Mouse (Mus musculus): Measurements from ENCODE around the gene Ppp4r1. TPM values are rescaled to one million over a fixed set of nuclear protein-coding genes. Genes with fewer than 3 reads are reported as not detected.

Ppp4r1 gene
- total and polyA plus RNA-seq, 3 experiments, result 21.8 to 313 (median 34.3) TPM

DNA sequence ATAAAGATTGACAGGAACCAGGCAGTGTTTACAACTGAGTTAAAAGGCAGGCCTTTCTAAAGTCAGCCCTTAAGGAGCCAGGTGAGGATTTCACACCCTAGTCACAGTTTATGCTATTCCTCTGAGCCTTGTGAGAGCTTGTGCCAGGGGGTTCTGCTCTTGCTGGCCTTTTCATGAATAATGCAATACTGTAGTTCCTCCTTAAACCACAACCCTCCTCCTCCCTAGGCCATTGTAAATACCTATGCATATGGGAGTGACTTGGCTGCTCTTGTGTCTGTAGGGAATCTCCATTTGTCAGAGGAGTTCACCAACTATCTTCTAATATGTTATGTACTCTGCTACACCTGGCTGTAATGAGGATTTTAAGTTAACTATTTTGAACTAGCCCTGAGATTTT, 3.3 kb downstream of the Ppp4r1 start:
- peaks cover 63% of the 10 kb centered on the region for H3K79me2 ChIP-seq (ENCODE audit: control insufficient read depth, insufficient read depth, low read length, poor library complexity)
- no peaks in the 10 kb centered on the region for H3K9me3 ChIP-seq (replicated peaks; ENCODE audit: insufficient read depth, low read length)
- no peaks in the 10 kb centered on the region for H3K27me3 ChIP-seq (ENCODE audit: control insufficient read depth in 1 of 2, insufficient read depth in 2 of 2, low read length in 2 of 2)
- no peak overlapping the region for H3K4me3 ChIP-seq (ENCODE audit: control insufficient read depth in 1 of 2, insufficient read depth in 1 of 2, low read depth in 2 of 2, low read length in 2 of 2)
- no peak overlapping the region for H3K27ac ChIP-seq (ENCODE audit: control insufficient read depth, low read depth, low read length)
- peaks cover 6 to 14% of the 10 kb centered on the region in 2 experiments for H3K4me1 ChIP-seq (ENCODE audit: control insufficient read depth in 1 of 2, insufficient read depth in 2 of 2, low read length in 2 of 2)
- H3K9ac ChIP-seq (ENCODE audit: control insufficient read depth, low read depth, low read length, poor library complexity, severe bottlenecking), result no peak overlapping the region
- TF ChIP-seq POLR2AphosphoS5 (IDR thresholded peaks at IDR 0.05; ENCODE audit: borderline replicate concordance, low read depth, low read length), result no peak
- TF ChIP-seq MXI1 (IDR thresholded peaks at IDR 0.05; ENCODE audit: low read depth, low read length), result no peak
- TF ChIP-seq ZKSCAN1 (IDR thresholded peaks at IDR 0.05; ENCODE audit: low read depth, low read length), result no peak
- H3K36me3 ChIP-seq (ENCODE audit: control insufficient read depth in 1 of 2, insufficient read depth in 2 of 2, low read length in 2 of 2), result peaks cover 2 to 10% of the 10 kb centered on the region in 2 experiments
- no peak for DNase-seq (ENCODE audit: low read depth, low spot score)

DNA sequence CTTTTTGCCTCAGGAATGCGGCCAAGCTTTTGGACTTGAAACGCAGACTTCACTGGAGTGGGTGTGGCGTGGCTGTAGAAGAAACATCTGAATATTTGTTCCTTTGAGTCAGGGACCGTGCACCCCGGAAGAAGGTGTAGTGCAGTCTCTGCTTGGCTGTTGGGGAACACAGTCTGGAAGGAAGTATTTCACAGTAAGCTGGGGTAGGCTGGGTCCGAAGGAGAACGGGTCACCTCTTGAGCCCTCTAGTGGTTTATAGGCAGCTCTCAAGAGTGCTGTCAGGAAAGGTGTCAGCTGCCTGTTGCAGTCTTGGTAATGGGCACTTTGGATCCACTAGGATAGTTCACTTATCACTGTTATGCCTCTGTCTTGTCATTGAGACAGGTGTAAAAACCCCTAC, 3.9 kb downstream of the Ppp4r1 start:
- no peak overlapping the region for H3K27ac ChIP-seq (ENCODE audit: control insufficient read depth, low read depth, low read length)
- H3K36me3 ChIP-seq (ENCODE audit: control insufficient read depth in 1 of 2, insufficient read depth in 2 of 2, low read length in 2 of 2), result peaks cover 2 to 10% of the 10 kb centered on the region in 2 experiments
- peaks cover 65% of the 10 kb centered on the region for H3K79me2 ChIP-seq (ENCODE audit: control insufficient read depth, insufficient read depth, low read length, poor library complexity)
- H3K9me3 ChIP-seq (replicated peaks; ENCODE audit: insufficient read depth, low read length), result no peaks in the 10 kb centered on the region
- no peak overlapping the region for H3K9ac ChIP-seq (ENCODE audit: control insufficient read depth, low read depth, low read length, poor library complexity, severe bottlenecking)
- H3K4me3 ChIP-seq (ENCODE audit: control insufficient read depth in 1 of 2, insufficient read depth in 1 of 2, low read depth in 2 of 2, low read length in 2 of 2), result no peak overlapping the region
- H3K4me1 ChIP-seq (ENCODE audit: control insufficient read depth in 1 of 2, insufficient read depth in 2 of 2, low read length in 2 of 2), result peaks cover 6 to 14% of the 10 kb centered on the region in 2 experiments
- TF ChIP-seq CTCF (IDR thresholded peaks at IDR 0.05 in 2 of 3, conservative IDR thresholded peaks at IDR 0.05 in 1 of 3; ENCODE audit: control insufficient read depth in 1 of 3, insufficient read depth in 1 of 3, low read depth in 2 of 3, low read length in 3 of 3, poor library complexity in 1 of 3, severe bottlenecking in 1 of 3), result peak in 2 of 3 experiments; percentile 11 to 20; a peak in 3 of 6 replicates
- no peak for TF ChIP-seq GATA1 (IDR thresholded peaks at IDR 0.05; ENCODE audit: low read depth, low read length)
- TF ChIP-seq ETS1 (IDR thresholded peaks at IDR 0.05; ENCODE audit: low read depth, low read length), result no peak
- TF ChIP-seq MAFK (IDR thresholded peaks at IDR 0.05; ENCODE audit: borderline replicate concordance, low read depth, low read length), result no peak
- no peak for TF ChIP-seq TCF12 (IDR thresholded peaks at IDR 0.05; ENCODE audit: low read depth, low read length)
- TF ChIP-seq SMC3 (IDR thresholded peaks at IDR 0.05; ENCODE audit: low read depth, low read length), result peak; percentile 4; the same call in 1 of the 2 replicates
- no peak for DNase-seq (ENCODE audit: low read depth, low spot score)
- H3K27me3 ChIP-seq (ENCODE audit: control insufficient read depth in 1 of 2, insufficient read depth in 2 of 2, low read length in 2 of 2), result no peaks in the 10 kb centered on the region

DNA sequence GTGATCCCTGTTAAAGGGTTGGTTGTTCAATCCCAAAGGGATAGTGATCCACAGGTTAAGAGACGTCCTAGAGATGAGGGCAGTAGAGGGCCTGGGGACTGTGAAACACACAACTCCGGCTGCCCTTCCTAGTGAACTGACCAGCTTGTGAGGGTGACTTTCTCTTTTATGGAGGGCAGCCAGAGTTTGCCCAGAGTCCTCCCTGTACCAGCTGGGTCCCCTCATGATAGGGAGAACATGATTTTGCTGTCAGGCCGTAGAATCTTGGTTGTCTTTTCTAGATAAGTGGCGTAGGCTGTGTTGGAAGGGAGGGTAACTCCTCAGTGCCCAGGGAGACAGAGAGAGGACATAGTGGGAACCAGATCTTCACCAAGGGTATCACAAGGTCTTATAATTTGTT, 4.9 kb downstream of the Ppp4r1 start:
- no peak overlapping the region for H3K27ac ChIP-seq (ENCODE audit: control insufficient read depth, low read depth, low read length)
- H3K9me3 ChIP-seq (replicated peaks; ENCODE audit: insufficient read depth, low read length), result no peaks in the 10 kb centered on the region
- H3K79me2 ChIP-seq (ENCODE audit: control insufficient read depth, insufficient read depth, low read length, poor library complexity), result peaks cover 72% of the 10 kb centered on the region
- TF ChIP-seq CTCF (IDR thresholded peaks at IDR 0.05 in 2 of 3, conservative IDR thresholded peaks at IDR 0.05 in 1 of 3; ENCODE audit: control insufficient read depth in 1 of 3, insufficient read depth in 1 of 3, low read depth in 2 of 3, low read length in 3 of 3, poor library complexity in 1 of 3, severe bottlenecking in 1 of 3) (no peak), USF2 (IDR thresholded peaks at IDR 0.05; ENCODE audit: borderline replicate concordance in 1 of 2, insufficient read depth in 1 of 2, low read depth in 1 of 2, low read length in 2 of 2) (no peak), JUND (IDR thresholded peaks at IDR 0.05; ENCODE audit: low read depth, low read length) (no peak), ETS1 (IDR thresholded peaks at IDR 0.05; ENCODE audit: low read depth, low read length) (no peak), MYC (IDR thresholded peaks at IDR 0.05; ENCODE audit: low read depth, low read length) (no peak), CHD2 (IDR thresholded peaks at IDR 0.05; ENCODE audit: low read length) (no peak), UBTF (IDR thresholded peaks at IDR 0.05; ENCODE audit: borderline replicate concordance, insufficient read depth, low read depth, low read length) (no peak), MEF2A (IDR thresholded peaks at IDR 0.05; ENCODE audit: extremely low read depth, insufficient replicate concordance, low read depth, low read length, poor library complexity, severe bottlenecking) (no peak), TAL1 (IDR thresholded peaks at IDR 0.05; ENCODE audit: low read length) (no peak), USF1 (IDR thresholded peaks at IDR 0.05; ENCODE audit: low read depth, low read length) (no peak), CHD1 (IDR thresholded peaks at IDR 0.05; ENCODE audit: low read depth, low read length) (no peak), POLR2AphosphoS2 (IDR thresholded peaks at IDR 0.05; ENCODE audit: low read length) (no peak), ELF1 (IDR thresholded peaks at IDR 0.05; ENCODE audit: low read depth, low read length) (no peak), EP300 (IDR thresholded peaks at IDR 0.05; ENCODE audit: low read depth in 1 of 2, low read length in 2 of 2) (no peak)
- no peak for DNase-seq (ENCODE audit: low read depth, low spot score)
- H3K27me3 ChIP-seq (ENCODE audit: control insufficient read depth in 1 of 2, insufficient read depth in 2 of 2, low read length in 2 of 2), result no peaks in the 10 kb centered on the region
- no peak overlapping the region for H3K4me3 ChIP-seq (ENCODE audit: control insufficient read depth in 1 of 2, insufficient read depth in 1 of 2, low read depth in 2 of 2, low read length in 2 of 2)
- H3K36me3 ChIP-seq (ENCODE audit: control insufficient read depth in 1 of 2, insufficient read depth in 2 of 2, low read length in 2 of 2), result peaks cover 2 to 3% of the 10 kb centered on the region in 2 experiments
- peaks cover 6 to 11% of the 10 kb centered on the region in 2 experiments for H3K4me1 ChIP-seq (ENCODE audit: control insufficient read depth in 1 of 2, insufficient read depth in 2 of 2, low read length in 2 of 2)
- H3K9ac ChIP-seq (ENCODE audit: control insufficient read depth, low read depth, low read length, poor library complexity, severe bottlenecking), result no peak overlapping the region

All from MEL (cell line).